Mouse (Mus musculus) brain, embryonic 14.5 days (tissue): ENCODE measurements around the gene Mvb12a.
A peak's percentile ranks its signal among the peaks of the same experiment; 100 is the strongest.

Experiments used
- CTCF ChIP-seq: fragments of 200-500 bp; IDR thresholded peaks from 2 replicates; pipeline ENCODE4 v1.5.1; 2012; ENCODE audit warnings: inconsistent platforms, mild to moderate bottlenecking, moderate library complexity, borderline replicate concordance; ENCODE audit not compliant: insufficient read depth, insufficient read length; ENCODE audit errors: extremely low read depth
- POLR2A ChIP-seq: fragments of 200-500 bp; IDR thresholded peaks from 2 replicates; pipeline ENCODE4 v1.6.1; 2012; ENCODE audit warnings: mild to moderate bottlenecking, inconsistent platforms, borderline replicate concordance; ENCODE audit not compliant: poor library complexity, insufficient read depth, insufficient read length, severe bottlenecking; ENCODE audit errors: extremely low read depth

DNA sequence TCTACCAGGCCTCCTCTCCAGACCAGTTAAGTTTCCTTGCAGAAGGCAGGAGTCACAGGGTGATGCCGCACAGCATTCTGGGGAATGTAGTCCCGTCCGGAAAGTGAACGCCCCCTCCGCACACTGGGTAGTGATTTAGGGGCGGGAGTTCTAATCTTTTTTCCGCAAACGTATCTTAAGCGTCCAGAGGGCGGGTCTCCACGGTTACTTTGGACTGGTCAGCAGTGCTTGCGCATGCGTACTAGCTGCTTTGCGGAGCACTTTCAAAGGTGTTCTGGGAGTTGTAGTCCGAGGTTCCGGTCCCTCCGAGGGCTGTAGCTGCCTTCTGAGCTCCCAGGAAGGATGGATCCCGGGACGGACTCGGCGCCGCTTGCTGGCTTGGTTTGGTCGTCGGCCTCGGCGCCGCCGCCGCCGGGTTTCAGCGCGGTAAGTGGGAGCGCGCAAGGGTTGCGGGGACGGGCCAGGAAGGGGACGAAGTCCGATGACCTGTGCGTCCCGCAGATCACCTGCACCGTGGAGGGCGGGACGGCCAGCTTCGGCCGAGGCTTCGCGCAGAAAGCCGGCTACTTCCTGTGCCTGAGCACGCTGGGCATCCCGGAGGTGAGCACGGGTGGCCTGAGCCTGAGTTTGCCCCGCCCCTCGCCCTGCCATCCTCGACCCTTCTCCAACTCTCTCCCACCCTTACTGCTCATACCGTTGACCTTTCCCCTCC is at the start of gene Mvb12a:
- TF ChIP-seq CTCF, result no peak
- TF ChIP-seq POLR2A, result 0 out of 2 replicates have a peak, but pooled peaks have one; percentile 23
